Mouse (Mus musculus) CH12.LX (cell line): ENCODE measurements around the gene Arhgef10l. TPM values are rescaled to one million over a fixed set of nuclear protein-coding genes. Genes with fewer than 3 reads are reported as not detected.

Source experiments
- DNase-seq: peaks from one replicate; pipeline ENCODE4 v3.0.0-alpha.2; 2013; ENCODE audit errors: extremely low read depth
- H3K27ac ChIP-seq: 2 replicates; pipeline ENCODE4 v1.5.1; 2012; ENCODE audit warnings: low read depth, mild to moderate bottlenecking, control low read depth, moderate library complexity; ENCODE audit not compliant: insufficient read depth
- H3K27me3 ChIP-seq: replicated peaks from 2 replicates; pipeline ENCODE3; 2012; ENCODE audit warnings: inconsistent platforms
- H3K36me3 ChIP-seq, 2 experiments: replicated peaks in 1 of 2; 2 replicates each; pipeline versions ENCODE3 to v1.6.1; 2012; ENCODE audit warnings: inconsistent platforms in 1 of 2, low read length in 1 of 2, mild to moderate bottlenecking in 1 of 2, mixed read lengths in 1 of 2, moderate library complexity in 1 of 2; ENCODE audit not compliant: control insufficient read depth in 1 of 2, insufficient read depth in 1 of 2
- H3K4me1 ChIP-seq, 2 experiments: 2 replicates each; pipeline ENCODE4 v1.6.1; 2012; ENCODE audit warnings: inconsistent platforms in 1 of 2, moderate library complexity in 1 of 2; ENCODE audit not compliant: insufficient read depth in 2 of 2, control insufficient read depth in 1 of 2
- H3K4me2 ChIP-seq: 2 replicates; pipeline ENCODE4 v1.6.1; 2012; ENCODE audit warnings: low read depth, mild to moderate bottlenecking, control low read depth; ENCODE audit not compliant: poor library complexity, insufficient read depth, severe bottlenecking
- H3K4me3 ChIP-seq, 3 experiments: fragments of 150-350 bp in 1 of 3; sonication (generic) in 1 of 3; replicated peaks in 1 of 3; 2 replicates each; pipeline versions ENCODE3 to v1.5.1; 2011 to 2012; ENCODE audit warnings: low read depth in 2 of 3, low read length in 2 of 3, mild to moderate bottlenecking in 2 of 3, moderate library complexity in 2 of 3, control low read depth in 1 of 3, improper control_type of control experiment in 1 of 3, inconsistent platforms in 1 of 3, mixed read lengths in 1 of 3; ENCODE audit not compliant: poor library complexity in 1 of 3
- H3K79me2 ChIP-seq: replicated peaks from 2 replicates; pipeline ENCODE4 v1.6.1; 2012; ENCODE audit warnings: mild to moderate bottlenecking, moderate library complexity; ENCODE audit not compliant: control insufficient read depth, poor library complexity, insufficient read depth, severe bottlenecking; ENCODE audit errors: extremely low read depth
- H3K9ac ChIP-seq: 2 replicates; pipeline ENCODE4 v1.6.1; 2012; ENCODE audit warnings: low read depth, mild to moderate bottlenecking, control low read depth, moderate library complexity; ENCODE audit not compliant: insufficient read depth
- H3K9me3 ChIP-seq: replicated peaks from 2 replicates; pipeline ENCODE3; 2012; ENCODE audit warnings: low read length, inconsistent platforms, mixed read lengths
- BHLHE40 ChIP-seq: IDR thresholded peaks from 2 replicates; pipeline ENCODE4 v1.6.1; 2011; ENCODE audit warnings: mild to moderate bottlenecking, low read depth, low read length, improper control_type of control experiment
- CHD2 ChIP-seq: IDR thresholded peaks from 2 replicates; pipeline ENCODE4 v1.6.1; 2011; ENCODE audit warnings: low read length, improper control_type of control experiment
- E2F4 ChIP-seq: IDR thresholded peaks from 2 replicates; pipeline ENCODE4 v1.6.1; 2011; ENCODE audit warnings: low read depth, low read length, improper control_type of control experiment; ENCODE audit not compliant: insufficient replicate concordance
- ELF1 ChIP-seq: IDR thresholded peaks from 2 replicates; pipeline ENCODE4 v1.6.1; 2014; ENCODE audit warnings: low read depth, mild to moderate bottlenecking, inconsistent platforms, low read length, improper control_type of control experiment
- ETS1 ChIP-seq: conservative IDR thresholded peaks from 2 replicates; pipeline ENCODE4 v1.6.1; 2012; ENCODE audit warnings: low read depth, mild to moderate bottlenecking, inconsistent platforms, low read length, improper control_type of control experiment, moderate library complexity
- HCFC1 ChIP-seq: IDR thresholded peaks from 2 replicates; pipeline ENCODE4 v1.6.1; 2012; ENCODE audit warnings: low read depth, mild to moderate bottlenecking, inconsistent platforms, low read length, improper control_type of control experiment
- IRF4 ChIP-seq: IDR thresholded peaks from 2 replicates; pipeline ENCODE4 v1.6.1; 2014; ENCODE audit warnings: low read depth, mild to moderate bottlenecking, inconsistent platforms, low read length, improper control_type of control experiment
- JUN ChIP-seq: IDR thresholded peaks from 2 replicates; pipeline ENCODE4 v1.6.1; 2011; ENCODE audit warnings: low read depth, mild to moderate bottlenecking, low read length, improper control_type of control experiment, moderate library complexity; ENCODE audit not compliant: insufficient read depth
- MAFK ChIP-seq: IDR thresholded peaks from 2 replicates; pipeline ENCODE4 v1.6.1; 2011; ENCODE audit warnings: low read length, improper control_type of control experiment; ENCODE audit not compliant: insufficient replicate concordance
- MAX ChIP-seq: IDR thresholded peaks from 2 replicates; pipeline ENCODE4 v1.6.1; 2011; ENCODE audit warnings: low read length, improper control_type of control experiment
- MAZ ChIP-seq: IDR thresholded peaks from 2 replicates; pipeline ENCODE4 v1.6.1; 2012; ENCODE audit warnings: low read depth, mild to moderate bottlenecking, inconsistent platforms, low read length, improper control_type of control experiment, moderate library complexity
- MEF2A ChIP-seq: IDR thresholded peaks from 2 replicates; pipeline ENCODE4 v1.6.1; 2014; ENCODE audit warnings: low read depth, mild to moderate bottlenecking, inconsistent platforms, low read length, improper control_type of control experiment, borderline replicate concordance
- MXI1 ChIP-seq: IDR thresholded peaks from 2 replicates; pipeline ENCODE4 v1.6.1; 2011; ENCODE audit warnings: mild to moderate bottlenecking, low read depth, low read length, improper control_type of control experiment
- MYC ChIP-seq: IDR thresholded peaks from 2 replicates; pipeline ENCODE4 v1.6.1; 2011; ENCODE audit warnings: low read depth, mild to moderate bottlenecking, improper control_type of control experiment, low read length
- NELFE ChIP-seq: IDR thresholded peaks from 2 replicates; pipeline ENCODE4 v1.6.1; 2011; ENCODE audit warnings: low read depth, low read length, improper control_type of control experiment
- NRF1 ChIP-seq: IDR thresholded peaks from 2 replicates; pipeline ENCODE4 v1.6.1; 2014; ENCODE audit warnings: low read depth, mild to moderate bottlenecking, inconsistent platforms, low read length, improper control_type of control experiment, moderate library complexity
- POLR2A ChIP-seq: IDR thresholded peaks from 2 replicates; pipeline ENCODE4 v1.6.1; 2011; ENCODE audit warnings: low read depth, mild to moderate bottlenecking, improper control_type of control experiment, low read length
- RAD21 ChIP-seq: IDR thresholded peaks from 2 replicates; pipeline ENCODE4 v1.6.1; 2011; ENCODE audit warnings: low read depth, mild to moderate bottlenecking, low read length, improper control_type of control experiment, moderate library complexity
- SIN3A ChIP-seq: IDR thresholded peaks from 2 replicates; pipeline ENCODE4 v1.6.1; 2012; ENCODE audit warnings: low read length, improper control_type of control experiment, inconsistent platforms
- SMC3 ChIP-seq: IDR thresholded peaks from 2 replicates; pipeline ENCODE4 v1.6.1; 2011; ENCODE audit warnings: low read depth, low read length, improper control_type of control experiment
- TBP ChIP-seq: conservative IDR thresholded peaks from 2 replicates; pipeline ENCODE4 v1.6.1; 2011; ENCODE audit warnings: low read depth, low read length, improper control_type of control experiment
- TCF12 ChIP-seq: IDR thresholded peaks from 2 replicates; pipeline ENCODE4 v1.6.1; 2014; ENCODE audit warnings: low read depth, mild to moderate bottlenecking, inconsistent platforms, low read length, improper control_type of control experiment
- UBTF ChIP-seq: IDR thresholded peaks from 2 replicates; pipeline ENCODE4 v1.6.1; 2012; ENCODE audit warnings: low read depth, mild to moderate bottlenecking, inconsistent platforms, low read length, improper control_type of control experiment, moderate library complexity
- USF1 ChIP-seq: IDR thresholded peaks from 2 replicates; pipeline ENCODE4 v1.6.1; 2014; ENCODE audit warnings: low read depth, mild to moderate bottlenecking, inconsistent platforms, low read length, improper control_type of control experiment
- USF2 ChIP-seq: conservative IDR thresholded peaks from 2 replicates; pipeline ENCODE4 v1.6.1; 2011; ENCODE audit warnings: low read depth, low read length, improper control_type of control experiment
- ZKSCAN1 ChIP-seq: IDR thresholded peaks from 2 replicates; pipeline ENCODE4 v1.6.1; 2012; ENCODE audit warnings: low read depth, inconsistent platforms, low read length, improper control_type of control experiment, borderline replicate concordance
- ZMIZ1 ChIP-seq: IDR thresholded peaks from 2 replicates; pipeline ENCODE4 v1.6.1; 2012; ENCODE audit warnings: low read depth, mild to moderate bottlenecking, inconsistent platforms, low read length, improper control_type of control experiment
- ZNF384 ChIP-seq: IDR thresholded peaks from 2 replicates; pipeline ENCODE4 v1.6.1; 2012; ENCODE audit warnings: low read depth, low read length, improper control_type of control experiment, inconsistent platforms
- dilution Hi-C: fragments of 300-500 bp; cut with MboI; formaldehyde crosslinking; loops from 2 replicates; pipeline ENCODE4 v1.14.3; 2020; ENCODE audit warnings: low sequenced_read_pairs; ENCODE audit not compliant: extremely low pct_unique_long_range_greater_than_20kb, extremely low pct_ligation_motif_present
- in situ Hi-C: fragments of 300-500 bp; cut with MboI; formaldehyde crosslinking; loops from 3 replicates; pipeline ENCODE4 v1.14.3; 2019; ENCODE audit warnings: low sequenced_read_pairs, low pct_ligation_motif_present, low pct_unique_long_range_greater_than_20kb, mixed read lengths
- polyA plus RNA-seq: library from polyadenylated mRNA; unstranded; fragments of >175 nt; gene quantifications from 2 replicates; pipeline ENCODE4 v1.2.1, GENCODE M21; 2012; ENCODE audit warnings: low read depth; ENCODE audit not compliant: insufficient read length
- total RNA-seq, 2 experiments: library from RNA; depleted of rRNA; stranded (reverse); fragments of 300-350 nt in 1 of 2; fragments of >200 nt in 1 of 2; gene quantifications; 2 replicates each; pipeline ENCODE4 v1.2.3; 2012 to 2014

Gene Arhgef10l
- total and polyA plus RNA-seq, 3 experiments: 4.5 to 15.8 (median 10.2) TPM

GRCm38 (mm10) chr4:140693513-140693912 lies 27.7 kb upstream of the Arhgef10l start (continued):
- TF ChIP-seq NELFE (no peak), IRF4 (no peak), HCFC1 (no peak), E2F4 (no peak)

- Histone ChIP-seq H3K9ac (no peak overlapping the region), H3K9me3 (no peaks in the 10 kb centered on the region), H3K4me1 (peaks cover 12 to 62% of the 10 kb centered on the region in 2 experiments), H3K27ac (no peak overlapping the region), H3K36me3 (no peaks in the 10 kb centered on the region), H3K79me2 (no peaks in the 10 kb centered on the region), H3K27me3 (no peaks in the 10 kb centered on the region), H3K4me2 (no peak overlapping the region), H3K4me3 (no peak overlapping the region)
- dilution Hi-C loops (no loop called here), in situ Hi-C loops (no loop called here)
- DNase-seq: no peak
- TF ChIP-seq NRF1 (no peak), CHD2 (no peak), SMC3 (no peak), ZKSCAN1 (no peak), TCF12 (no peak), ETS1 (no peak), E2F4 (no peak), RAD21 (no peak), UBTF (no peak), POLR2A (no peak), MYC (no peak), MAFK (no peak), MAZ (no peak)
Measured at GRCm38 (mm10) chr4:140691481-140691880, 25.7 kb upstream of the Arhgef10l start.

- no peaks in the 10 kb centered on the region for H3K79me2 ChIP-seq
- peaks cover 22 to 62% of the 10 kb centered on the region in 2 experiments for H3K4me1 ChIP-seq
- H3K27ac ChIP-seq: peak overlapping the region; percentile 34
- peak overlapping the region; percentile 22 to 39 (median 30) for H3K4me3 ChIP-seq
- dilution Hi-C loops (no loop called here), in situ Hi-C loops (no loop called here)
- H3K27me3 ChIP-seq: no peaks in the 10 kb centered on the region
- H3K9me3 ChIP-seq: no peaks in the 10 kb centered on the region
- peak; percentile 90 for DNase-seq
- peak overlapping the region; percentile 79 for H3K4me2 ChIP-seq
- peak overlapping the region; percentile 19; the same call in 1 of the 2 replicates for H3K9ac ChIP-seq
- H3K36me3 ChIP-seq: no peaks in the 10 kb centered on the region
- TF ChIP-seq MEF2A (no peak), NELFE (peak; percentile 37; the same call in 1 of the 2 replicates), MXI1 (peak; percentile 70; the same call in 1 of the 2 replicates), MAX (peak; percentile 94), ZMIZ1 (no peak; the same call in 1 of the 2 replicates), ZNF384 (peak; percentile 85), MAZ (no peak), SMC3 (no peak), TCF12 (peak; percentile 82), TBP (peak; percentile 64; the same call in 1 of the 2 replicates), SIN3A (peak; percentile 2; the same call in 1 of the 2 replicates), USF2 (peak; percentile 90), CHD2 (no peak), IRF4 (peak; percentile 26; the same call in 1 of the 2 replicates), JUN (0 out of 2 replicates have a peak, but pooled peaks have one; percentile 4), ELF1 (peak; percentile 67), USF1 (peak; percentile 92), MAFK (peak; percentile 94), BHLHE40 (peak; percentile 91), POLR2A (peak; percentile 72), ETS1 (peak; percentile 25)
Measured at GRCm38 (mm10) chr4:140689873-140690655, 24.3 kb upstream of the Arhgef10l start.
